Mouse (Mus musculus): ENCODE results near the gene Arhgdia.
"Not testable (repeated sequence)": the region's sequence is repeated elsewhere in the genome, so short reads cannot be mapped to it uniquely, and the experiment has no call there.

Gene Arhgdia

DNA sequence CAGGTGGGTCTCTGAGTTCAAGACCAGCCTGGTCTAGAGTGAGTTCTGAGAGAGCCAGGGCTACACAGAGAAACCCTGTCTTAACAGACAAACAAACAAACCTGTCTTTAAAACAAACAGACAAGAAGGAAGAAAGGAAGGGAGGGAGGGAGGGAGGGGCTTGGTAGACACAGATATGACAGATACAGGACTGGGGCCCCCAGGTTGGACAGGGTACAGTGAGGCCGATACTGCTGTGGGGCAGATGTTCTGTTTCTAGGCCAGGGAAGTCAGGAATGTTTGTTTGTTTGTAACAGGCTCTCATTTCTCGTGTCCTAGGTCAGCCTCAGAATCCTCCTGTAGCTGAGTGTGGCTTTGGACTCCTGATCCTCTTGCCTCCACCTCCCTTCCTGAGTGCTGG lies 22.1 kb upstream of the Arhgdia start:
- DNase-seq (ENCODE audit: low read depth, low spot score) = no peak
- no peaks in the 10 kb centered on the region for H3K27me3 ChIP-seq (ENCODE audit: control insufficient read depth, insufficient read depth, low read length, poor library complexity, severe bottlenecking)
- H3K36me3 ChIP-seq (ENCODE audit: control insufficient read depth, insufficient read depth, low read length, poor library complexity, severe bottlenecking) = peaks cover 6% of the 10 kb centered on the region

DNA sequence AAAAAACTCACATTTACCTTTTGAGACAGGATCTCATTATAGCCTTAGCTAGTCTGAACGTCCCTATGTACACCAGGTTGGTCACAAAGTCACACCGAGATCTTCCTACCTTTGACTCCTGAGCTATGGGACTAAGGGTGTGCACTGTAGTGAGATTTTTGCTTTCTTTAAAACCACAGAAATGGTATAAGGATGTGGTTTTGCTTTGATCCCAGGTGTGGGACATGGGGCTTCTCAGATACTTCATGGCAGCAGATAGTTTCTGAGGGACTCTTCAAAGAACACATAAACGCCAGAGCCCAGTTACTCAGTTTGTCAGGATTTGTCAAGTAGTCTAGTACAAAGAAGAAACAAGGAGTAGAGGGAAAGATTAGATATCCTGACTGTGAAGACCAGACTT lies 19.3 kb upstream of the Arhgdia start:
- Histone ChIP-seq H3K27me3 (ENCODE audit: control insufficient read depth, insufficient read depth, low read length, poor library complexity, severe bottlenecking) (no peaks in the 10 kb centered on the region), H3K36me3 (ENCODE audit: control insufficient read depth, insufficient read depth, low read length, poor library complexity, severe bottlenecking) (peaks cover 7% of the 10 kb centered on the region)
- no peak for DNase-seq (ENCODE audit: low read depth, low spot score)

DNA sequence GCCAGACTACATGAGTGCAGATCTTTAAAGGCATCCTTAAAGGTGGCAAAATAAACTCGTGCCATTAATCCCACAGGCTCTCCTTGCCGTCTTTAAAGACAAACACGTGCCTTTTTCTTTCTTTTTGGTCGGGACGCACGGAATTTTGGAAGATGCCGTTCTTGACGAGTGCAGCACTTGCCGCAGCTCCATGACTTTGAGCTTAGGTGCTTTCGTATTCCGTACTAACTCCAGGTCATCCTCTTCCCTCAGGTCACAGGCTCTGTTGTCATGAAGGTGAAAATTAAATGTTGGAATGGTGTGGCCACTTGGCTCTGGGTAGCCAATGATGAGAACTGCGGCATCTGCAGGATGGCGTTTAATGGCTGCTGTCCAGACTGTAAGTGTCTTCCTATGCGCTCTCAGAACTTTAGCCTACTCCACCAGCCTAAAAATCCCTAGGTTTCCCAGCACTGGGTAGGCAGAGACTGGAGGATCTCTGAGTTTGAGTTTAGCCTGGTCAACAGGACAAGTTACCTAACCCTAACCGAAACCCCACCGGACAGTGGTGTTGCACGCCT lies 17.6 kb upstream of the Arhgdia start:
- DNase-seq (ENCODE audit: low read depth, low spot score) = no peak
- Histone ChIP-seq H3K27me3 (ENCODE audit: control insufficient read depth, insufficient read depth, low read length, poor library complexity, severe bottlenecking) (no peaks in the 10 kb centered on the region), H3K36me3 (ENCODE audit: control insufficient read depth, insufficient read depth, low read length, poor library complexity, severe bottlenecking) (peaks cover 6% of the 10 kb centered on the region)

DNA sequence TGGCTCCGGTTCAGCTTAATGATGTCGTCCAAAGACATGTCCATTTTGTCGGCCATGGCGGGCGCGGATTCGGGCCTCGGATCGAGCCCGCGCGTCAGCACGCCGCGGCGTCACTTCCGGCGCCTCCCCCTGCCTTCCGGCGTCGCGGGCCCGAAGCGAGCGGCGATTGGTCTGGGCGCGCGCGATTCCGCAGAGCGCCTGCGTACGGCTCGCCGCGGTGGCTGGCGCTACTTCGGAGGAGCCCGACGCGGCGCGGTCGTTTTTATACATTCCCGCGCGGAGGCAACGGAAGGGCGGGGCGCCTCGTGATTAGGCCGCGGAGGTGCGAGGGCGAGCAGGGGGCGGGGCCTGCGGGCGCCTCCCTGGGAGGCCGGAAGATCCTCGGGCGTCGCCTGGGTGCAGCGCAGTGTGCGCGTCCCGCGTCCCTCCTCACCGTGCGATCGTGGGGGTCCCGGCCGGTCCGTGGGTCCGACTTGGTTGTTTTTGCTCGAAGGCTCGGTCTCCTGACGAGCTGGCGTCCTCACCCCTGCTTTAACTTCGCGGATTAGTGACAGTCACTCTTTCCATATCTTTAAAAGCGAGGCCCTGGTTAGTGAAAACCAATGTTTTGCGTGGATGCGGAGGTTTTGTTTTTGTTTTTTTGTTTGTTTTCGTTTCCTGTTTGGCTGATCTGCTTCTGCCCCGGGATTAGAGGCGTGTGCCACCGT lies 17.0 kb upstream of the Arhgdia start, which contains the start of the genes Alyref and Anapc11:
Alyref (minus strand) TSS at position 83 of the 707 bp plus-strand sequence.
Anapc11 (plus strand) TSS at position 139 of the 707 bp plus-strand sequence.
- peak; percentile 98 for DNase-seq (ENCODE audit: low read depth, low spot score)
- Histone ChIP-seq H3K27me3 (ENCODE audit: control insufficient read depth, insufficient read depth, low read length, poor library complexity, severe bottlenecking) (no peaks in the 10 kb centered on the region), H3K36me3 (ENCODE audit: control insufficient read depth, insufficient read depth, low read length, poor library complexity, severe bottlenecking) (peaks cover 6% of the 10 kb centered on the region)

DNA sequence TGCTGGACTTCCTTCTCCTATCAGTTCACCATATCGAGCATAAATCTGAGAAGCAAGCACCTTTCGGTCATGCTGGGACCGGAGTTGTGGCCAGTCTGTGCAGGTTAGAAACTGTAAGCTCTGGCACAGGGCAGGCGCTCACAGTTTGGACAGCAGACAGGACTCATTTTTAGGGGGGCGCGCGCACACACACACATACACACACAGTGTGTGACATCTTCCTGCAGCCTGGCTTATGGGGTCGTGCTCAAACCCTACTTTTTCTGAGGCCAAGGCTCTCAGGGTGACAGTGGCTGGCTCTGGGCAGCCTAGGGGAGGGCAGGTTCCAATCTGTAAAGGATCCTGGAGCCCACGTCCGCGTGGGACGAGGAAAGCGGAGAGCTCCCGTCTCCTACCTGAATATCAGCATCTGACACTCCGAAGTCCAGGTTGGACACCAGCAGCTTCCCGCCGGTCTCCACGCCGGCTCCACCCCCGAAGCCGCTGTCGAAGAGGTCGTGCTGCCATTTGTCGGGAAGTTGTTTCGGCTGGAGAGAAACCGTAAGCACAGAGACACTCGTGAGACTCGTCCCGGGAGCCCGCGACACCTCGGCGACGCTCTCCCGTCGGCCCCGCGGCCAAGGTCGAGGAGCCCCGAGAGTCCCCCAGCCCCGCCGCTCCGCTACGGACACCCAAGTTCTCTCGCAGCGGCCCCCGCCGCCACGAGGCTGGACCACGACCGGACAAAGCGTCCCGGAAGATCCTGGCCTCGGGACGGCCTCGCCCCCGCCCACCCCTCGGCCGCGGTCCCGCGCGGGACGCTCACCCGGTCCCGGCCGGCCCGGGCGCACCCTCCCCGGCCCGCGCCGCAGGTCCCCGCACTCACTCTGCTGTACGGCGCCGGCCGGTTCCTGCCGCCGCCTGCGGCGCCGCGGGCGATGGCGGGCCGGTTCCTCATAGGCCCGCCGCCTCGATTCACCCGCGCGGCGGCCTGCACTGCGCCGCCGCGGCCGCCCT lies 16.1 kb upstream of the Arhgdia start:
- H3K27me3 ChIP-seq (ENCODE audit: control insufficient read depth, insufficient read depth, low read length, poor library complexity, severe bottlenecking) = no peaks in the 10 kb centered on the region
- peaks cover 6% of the 10 kb centered on the region for H3K36me3 ChIP-seq (ENCODE audit: control insufficient read depth, insufficient read depth, low read length, poor library complexity, severe bottlenecking)
- DNase-seq (ENCODE audit: low read depth, low spot score) = peak; percentile 30

DNA sequence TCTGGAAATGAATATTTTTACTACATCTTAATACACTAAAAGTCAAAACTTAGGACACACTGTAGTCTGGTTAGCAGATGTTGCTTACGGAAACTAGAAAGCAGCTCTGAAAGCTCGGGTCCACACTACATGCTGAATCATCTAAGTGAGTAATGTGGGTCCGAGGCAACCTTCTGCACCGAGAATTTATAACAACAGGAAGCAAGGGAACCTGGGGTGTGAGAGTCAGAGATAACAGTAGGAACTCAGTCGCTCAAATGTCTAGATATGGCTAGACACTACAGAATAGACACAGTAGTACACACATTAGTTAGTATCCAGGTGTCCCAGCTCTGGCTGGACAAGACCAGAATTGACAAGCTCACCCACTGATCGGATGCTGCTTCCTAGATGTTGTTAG lies 7.1 kb upstream of the Arhgdia start:
- Histone ChIP-seq H3K27me3 (ENCODE audit: control insufficient read depth, insufficient read depth, low read length, poor library complexity, severe bottlenecking) (no peaks in the 10 kb centered on the region), H3K36me3 (ENCODE audit: control insufficient read depth, insufficient read depth, low read length, poor library complexity, severe bottlenecking) (peaks cover 4% of the 10 kb centered on the region; the same call in 1 of the 2 replicates)
- no peak for DNase-seq (ENCODE audit: low read depth, low spot score)

DNA sequence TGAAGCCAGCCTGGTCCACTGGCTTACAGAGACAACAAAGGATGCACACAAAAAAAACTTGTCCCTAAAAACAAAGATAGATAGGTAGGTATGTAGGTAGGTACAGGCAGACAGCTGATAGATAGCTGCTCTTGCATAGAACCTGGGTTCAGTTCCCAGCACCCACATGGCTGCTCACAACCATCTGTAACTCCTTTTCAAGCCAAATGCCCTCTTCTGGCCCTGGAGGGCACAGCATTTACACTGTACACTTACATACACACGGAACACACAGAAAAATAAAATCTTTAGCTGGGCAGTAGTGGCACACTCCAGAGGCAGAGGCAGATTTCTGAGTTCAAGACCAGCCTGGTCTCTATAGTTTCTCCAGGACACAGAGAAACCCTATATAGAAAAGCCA lies 2.5 kb upstream of the Arhgdia start:
- no peak for DNase-seq (ENCODE audit: low read depth, low spot score)
- H3K36me3 ChIP-seq (ENCODE audit: control insufficient read depth, insufficient read depth, low read length, poor library complexity, severe bottlenecking) = peaks cover 11% of the 10 kb centered on the region
- H3K27me3 ChIP-seq (ENCODE audit: control insufficient read depth, insufficient read depth, low read length, poor library complexity, severe bottlenecking) = no peaks in the 10 kb centered on the region

DNA sequence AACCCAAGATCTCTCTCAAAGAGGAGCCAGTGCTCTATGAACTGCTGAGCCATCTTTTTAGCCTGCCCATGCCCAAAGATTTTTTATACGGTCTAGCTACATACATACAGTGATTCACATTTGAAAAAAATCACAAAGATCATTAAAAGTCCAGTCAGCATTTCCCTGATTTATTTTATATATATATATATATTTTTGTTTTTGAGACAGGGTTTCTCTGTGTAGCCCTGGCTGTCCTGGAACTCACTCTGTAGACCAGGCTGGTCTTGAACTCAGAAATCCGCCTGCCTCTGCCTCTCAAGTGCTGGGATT lies 1.5 kb upstream of the Arhgdia start:
- not testable (repeated sequence) for H3K27me3 ChIP-seq (ENCODE audit: control insufficient read depth, insufficient read depth, low read length, poor library complexity, severe bottlenecking); DNase-seq (ENCODE audit: low read depth, low spot score)
- H3K36me3 ChIP-seq (ENCODE audit: control insufficient read depth, insufficient read depth, low read length, poor library complexity, severe bottlenecking) = peaks cover 17% of the 10 kb centered on the region

DNA sequence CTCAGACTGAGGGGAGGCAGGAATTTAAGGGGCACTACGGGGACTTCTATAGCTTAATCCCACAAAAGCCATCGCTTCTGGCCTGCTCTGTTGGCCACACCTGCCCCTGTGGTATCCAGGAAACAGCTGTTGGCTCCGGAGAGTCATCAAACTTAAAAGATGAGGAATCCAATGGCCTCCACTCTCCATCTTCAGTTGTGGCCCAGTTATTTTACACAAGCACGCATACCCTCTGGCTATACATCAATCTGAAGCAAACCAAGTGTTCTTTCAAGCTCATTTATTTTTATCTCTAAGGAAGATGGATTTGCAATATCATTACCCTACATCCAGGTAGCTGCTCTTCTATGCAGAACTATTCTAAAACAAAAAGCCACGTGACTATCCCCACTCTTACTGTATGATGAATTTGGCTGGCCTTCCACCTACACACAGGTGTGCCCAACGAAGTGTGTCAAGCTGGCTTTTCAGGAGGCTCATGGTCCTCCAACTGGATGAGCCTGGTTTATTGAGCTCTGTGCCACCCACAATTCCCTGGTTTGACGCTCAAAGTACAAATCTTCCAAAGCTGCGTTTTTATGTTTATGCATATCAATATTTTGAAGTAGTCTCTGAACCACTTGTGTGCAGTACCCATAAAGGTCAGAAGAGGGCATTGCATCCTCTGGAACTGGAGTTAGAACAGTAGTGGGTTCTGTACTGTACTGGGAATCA lies 1.0 kb upstream of the Arhgdia start:
- Histone ChIP-seq H3K36me3 (ENCODE audit: control insufficient read depth, insufficient read depth, low read length, poor library complexity, severe bottlenecking) (peaks cover 20% of the 10 kb centered on the region), H3K27me3 (ENCODE audit: control insufficient read depth, insufficient read depth, low read length, poor library complexity, severe bottlenecking) (no peaks in the 10 kb centered on the region)
- DNase-seq (ENCODE audit: low read depth, low spot score) = peak; percentile 76

DNA sequence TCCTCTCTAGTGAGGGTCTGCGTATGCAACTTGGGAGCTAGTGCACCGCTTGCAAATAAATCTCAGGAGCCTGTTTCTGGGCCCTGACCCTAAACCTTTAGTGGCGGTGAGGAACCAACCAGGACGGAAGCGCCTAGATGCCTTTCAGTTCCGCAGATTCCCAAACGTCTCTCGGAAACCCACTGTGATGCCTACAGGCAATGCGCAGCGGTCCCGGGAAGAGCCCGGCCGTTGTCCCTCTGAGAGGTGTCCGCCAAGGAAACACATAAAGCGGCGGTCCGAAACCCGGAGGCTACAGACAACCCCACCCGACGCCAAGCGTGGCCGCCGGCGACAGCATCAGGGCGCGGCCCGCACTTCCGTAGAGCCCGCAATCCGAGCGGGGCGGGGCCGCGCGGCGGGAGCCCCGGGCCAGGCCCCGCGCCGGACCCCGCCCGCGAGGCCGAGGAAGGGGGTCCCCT lies 523 bp downstream of the Arhgdia start:
- Histone ChIP-seq H3K36me3 (ENCODE audit: control insufficient read depth, insufficient read depth, low read length, poor library complexity, severe bottlenecking) (peaks cover 20% of the 10 kb centered on the region), H3K27me3 (ENCODE audit: control insufficient read depth, insufficient read depth, low read length, poor library complexity, severe bottlenecking) (no peaks in the 10 kb centered on the region)
- peak; percentile 58 for DNase-seq (ENCODE audit: low read depth, low spot score)

DNA sequence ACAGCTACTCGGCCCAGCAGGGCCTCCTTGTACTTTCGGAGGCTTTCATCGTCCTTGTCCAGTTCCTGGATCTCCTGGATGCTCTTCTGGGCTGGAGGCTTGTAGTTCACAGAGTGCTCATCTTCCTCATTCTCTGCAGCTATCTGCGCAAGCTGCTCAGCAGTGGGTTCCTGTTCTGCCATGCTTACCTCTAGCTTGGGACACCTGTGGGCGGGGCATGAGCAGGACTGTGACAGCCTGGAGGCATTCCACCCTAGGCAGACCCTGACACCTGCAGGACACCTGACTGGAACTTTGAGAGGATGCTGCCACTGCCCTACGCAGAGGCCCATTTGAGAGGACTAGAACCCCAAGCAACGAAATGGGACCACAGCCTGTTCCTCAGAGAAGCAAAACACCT lies 1.2 kb downstream of the Arhgdia start:
- Histone ChIP-seq H3K27me3 (ENCODE audit: control insufficient read depth, insufficient read depth, low read length, poor library complexity, severe bottlenecking) (no peaks in the 10 kb centered on the region), H3K36me3 (ENCODE audit: control insufficient read depth, insufficient read depth, low read length, poor library complexity, severe bottlenecking) (peaks cover 19% of the 10 kb centered on the region)
- DNase-seq (ENCODE audit: low read depth, low spot score) = peak; percentile 65

DNA sequence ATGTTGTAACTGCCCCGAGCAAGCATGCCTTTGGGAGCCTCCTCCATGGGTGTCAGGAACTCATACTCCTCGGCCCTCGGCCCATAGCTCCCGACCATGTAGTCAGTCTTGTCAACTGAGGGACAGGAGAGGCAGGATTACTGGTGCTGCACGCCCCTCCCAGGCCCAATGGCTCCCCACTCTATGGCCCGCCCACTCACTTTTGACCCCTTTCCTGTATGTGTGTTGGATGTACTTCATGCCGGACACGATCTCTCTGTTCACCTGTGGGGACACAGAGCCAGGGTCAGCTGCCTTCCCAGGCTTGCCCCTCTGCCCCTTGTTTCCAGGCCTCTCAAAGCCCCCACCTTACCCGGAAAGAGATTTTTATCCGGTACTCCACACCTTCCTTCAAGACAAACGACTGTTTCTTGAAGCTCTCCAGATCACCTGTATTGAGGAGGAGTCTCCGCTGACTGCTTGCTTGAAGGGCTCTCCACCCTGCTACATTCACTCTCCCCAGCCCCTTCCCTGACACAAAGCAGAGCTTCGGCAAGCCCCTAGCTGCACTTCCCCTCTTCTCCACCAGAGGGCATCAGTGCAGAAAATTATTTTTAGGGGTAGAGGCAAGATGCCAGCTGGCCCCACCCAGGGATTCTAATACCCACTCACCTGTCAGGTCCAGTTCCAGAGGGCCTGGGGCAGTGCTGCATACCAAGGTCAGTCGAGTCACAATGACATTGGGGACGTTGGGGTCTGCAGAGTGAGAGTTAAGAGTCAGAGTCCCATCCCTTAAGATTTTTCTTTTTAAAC lies 1.9 kb downstream of the Arhgdia start:
- Histone ChIP-seq H3K36me3 (ENCODE audit: control insufficient read depth, insufficient read depth, low read length, poor library complexity, severe bottlenecking) (peaks cover 19% of the 10 kb centered on the region), H3K27me3 (ENCODE audit: control insufficient read depth, insufficient read depth, low read length, poor library complexity, severe bottlenecking) (no peaks in the 10 kb centered on the region)
- peak; percentile 87 for DNase-seq (ENCODE audit: low read depth, low spot score)

DNA sequence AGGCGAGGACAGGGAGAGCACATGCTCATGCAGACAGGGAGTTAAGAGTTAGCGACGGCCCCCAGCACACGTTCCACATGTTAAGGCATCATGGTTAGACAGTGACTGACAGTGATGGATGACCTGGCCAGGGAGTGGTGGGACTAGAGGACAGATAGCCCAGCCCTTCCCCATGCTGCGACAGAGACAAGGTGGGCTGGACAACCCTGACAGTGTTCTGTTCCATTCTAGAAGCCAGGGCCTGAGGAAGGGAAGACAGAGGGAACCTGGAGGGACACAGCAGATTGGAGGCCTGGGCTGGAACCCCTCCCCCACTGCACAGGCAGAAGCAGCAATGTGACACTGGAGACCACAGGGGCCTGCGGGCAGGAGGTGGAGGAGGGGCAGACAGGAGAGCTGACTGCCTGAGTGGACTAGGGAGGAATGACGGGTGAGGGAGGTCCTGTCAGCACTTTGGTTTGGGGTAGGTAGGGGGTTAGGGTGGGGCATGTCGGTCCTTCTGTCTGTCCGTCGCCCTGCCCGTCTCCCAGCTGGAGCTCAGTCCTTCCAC lies 2.7 kb downstream of the Arhgdia start:
- Histone ChIP-seq H3K27me3 (ENCODE audit: control insufficient read depth, insufficient read depth, low read length, poor library complexity, severe bottlenecking) (no peaks in the 10 kb centered on the region), H3K36me3 (ENCODE audit: control insufficient read depth, insufficient read depth, low read length, poor library complexity, severe bottlenecking) (peaks cover 19% of the 10 kb centered on the region)
- no peak for DNase-seq (ENCODE audit: low read depth, low spot score)
